Mouse (Mus musculus) T-helper 17 cell (primary cell): ENCODE results near the gene Fbxw7.

Source experiments
- in situ Hi-C, 2 experiments: fragments of 300-600 bp; cut with MboI, MseI; formaldehyde crosslinking; loops; 1 replicate in 1 of 2; 2 replicates in 1 of 2; pipeline ENCODE4 v1.15.1; 2025; ENCODE audit warnings: high pct_unique_total_duplicates in 2 of 2

Gene Fbxw7

GRCm38 (mm10) chr3:84944933-84945332 is 129.9 kb downstream of the Fbxw7 start:
- in situ Hi-C loops: no loop called here

GRCm38 (mm10) chr3:84946381-84946780 is 131.3 kb downstream of the Fbxw7 start:
- in situ Hi-C loops: no loop called here

- in situ Hi-C loops: no loop called here
Observed at GRCm38 (mm10) chr3:84949387-84949786, 134.3 kb downstream of the Fbxw7 start.

GRCm38 (mm10) chr3:84951698-84952097 is 136.6 kb downstream of the Fbxw7 start:
- in situ Hi-C loops: no loop called here

- in situ Hi-C loops: no loop called here
Observed at GRCm38 (mm10) chr3:84952135-84952534, 137.1 kb downstream of the Fbxw7 start.

GRCm38 (mm10) chr3:84952585-84953187 is 137.6 kb downstream of the Fbxw7 start:
- in situ Hi-C loops: no loop called here

- in situ Hi-C loops: no loop called here
Observed at GRCm38 (mm10) chr3:84955011-84955775, 140.1 kb downstream of the Fbxw7 start.

GRCm38 (mm10) chr3:84955857-84956256 is 140.8 kb downstream of the Fbxw7 start:
- in situ Hi-C loops: no loop called here

- in situ Hi-C loops: no loop called here
Observed at GRCm38 (mm10) chr3:84965156-84965555, 150.1 kb downstream of the Fbxw7 start.

- in situ Hi-C loops: no loop called here
Observed at GRCm38 (mm10) chr3:84967364-84967763, 152.3 kb downstream of the Fbxw7 start.

GRCm38 (mm10) chr3:84971561-84971960 is 156.5 kb downstream of the Fbxw7 start:
- in situ Hi-C loops: loop anchor here in 1 of 2 experiments (10.0 kb wide), 1 partner anchor 613 kb away; no protein-coding TSS in a partner anchor

GRCm38 (mm10) chr3:84972881-84973280 is 157.8 kb downstream of the Fbxw7 start:
- in situ Hi-C loops: loop anchor here in 1 of 2 experiments (10.0 kb wide), 1 partner anchor 612 kb away; no protein-coding TSS in a partner anchor

GRCm38 (mm10) chr3:84974193-84974592 is 159.1 kb downstream of the Fbxw7 start:
- in situ Hi-C loops: loop anchor here in 1 of 2 experiments (10.0 kb wide), 1 partner anchor 611 kb away; no protein-coding TSS in a partner anchor

GRCm38 (mm10) chr3:84978676-84979075 is 163.6 kb downstream of the Fbxw7 start:
- in situ Hi-C loops: loop anchor here in 1 of 2 experiments (10.0 kb wide), 1 partner anchor 606 kb away; no protein-coding TSS in a partner anchor

GRCm38 (mm10) chr3:84980158-84980557 is 165.1 kb downstream of the Fbxw7 start:
- in situ Hi-C loops: no loop called here

- in situ Hi-C loops: no loop called here
Observed at GRCm38 (mm10) chr3:84982688-84983087, 167.6 kb downstream of the Fbxw7 start.

- in situ Hi-C loops: no loop called here
Observed at GRCm38 (mm10) chr3:84985121-84985625, 170.1 kb downstream of the Fbxw7 start.

GRCm38 (mm10) chr3:84988880-84989279 is 173.8 kb downstream of the Fbxw7 start:
- in situ Hi-C loops: no loop called here

GRCm38 (mm10) chr3:85005257-85005656 is 190.2 kb downstream of the Fbxw7 start:
- in situ Hi-C loops: no loop called here

GRCm38 (mm10) chr3:85012889-85013288 is 197.8 kb downstream of the Fbxw7 start:
- in situ Hi-C loops: no loop called here

GRCm38 (mm10) chr3:85015667-85016066 is 200.6 kb downstream of the Fbxw7 start:
- in situ Hi-C loops: no loop called here

- in situ Hi-C loops: no loop called here
Observed at GRCm38 (mm10) chr3:85020137-85020536, 205.1 kb downstream of the Fbxw7 start.

- in situ Hi-C loops: no loop called here
Observed at GRCm38 (mm10) chr3:85021816-85022215, 206.7 kb downstream of the Fbxw7 start.
